Mouse (Mus musculus) megakaryocyte progenitor cell, adult 5-6 weeks (primary cell): Measurements from ENCODE around the gene Slc29a3. TPM values are rescaled to one million over a fixed set of nuclear protein-coding genes. Genes with fewer than 3 reads are reported as not detected.
A peak's percentile ranks its signal among the peaks of the same experiment; 100 is the strongest.
"Not testable (repeated sequence)": the region's sequence is repeated elsewhere in the genome, so short reads cannot be mapped to it uniquely, and the experiment has no call there.

Experiments used
- ATAC-seq: replicated peaks from 2 replicates; pipeline ENCODE4 v1.8.0; 2016; ENCODE audit warnings: mild to moderate bottlenecking, moderate TSS enrichment, inconsistent platforms; ENCODE audit not compliant: poor library complexity
- total RNA-seq, 2 experiments: library from RNA; stranded (forward) in 1 of 2; stranded (reverse) in 1 of 2; fragments of 157-497, 149-512 nt in 1 of 2; fragments of 200-1000 nt in 1 of 2; gene quantifications; 2 replicates each; pipeline versions ENCODE4 v1.2.3 to v1.2.4; 2015 to 2017

The Slc29a3 gene
- total RNA-seq, 2 experiments from 2014 or later: 12.2 to 34.4 TPM

GRCm38 (mm10) chr10:60768614-60769013 lies 16.0 kb upstream of the Slc29a3 start:
- no peak for ATAC-seq

GRCm38 (mm10) chr10:60767400-60767799 lies 14.8 kb upstream of the Slc29a3 start:
- ATAC-seq: no peak

GRCm38 (mm10) chr10:60762126-60762525 lies 9.5 kb upstream of the Slc29a3 start:
- ATAC-seq: no peak

GRCm38 (mm10) chr10:60760377-60760776 lies 7.8 kb upstream of the Slc29a3 start:
- peak; percentile 99 for ATAC-seq

GRCm38 (mm10) chr10:60756992-60757391 lies 4.4 kb upstream of the Slc29a3 start:
- peak; percentile 36 for ATAC-seq

- no peak for ATAC-seq
These were observed 3.6 kb upstream of the Slc29a3 start for GRCm38 (mm10) chr10:60756146-60756545.

GRCm38 (mm10) chr10:60753941-60754340 lies 1.3 kb upstream of the Slc29a3 start:
- no peak for ATAC-seq

GRCm38 (mm10) chr10:60753261-60753660 lies 667 bp upstream of the Slc29a3 start:
- no peak for ATAC-seq

GRCm38 (mm10) chr10:60747667-60748212 lies 4.9 kb downstream of the Slc29a3 start:
- ATAC-seq: no peak

GRCm38 (mm10) chr10:60746512-60746911 lies 6.1 kb downstream of the Slc29a3 start:
- no peak for ATAC-seq

- peak; percentile 68 for ATAC-seq
These were observed 7.9 kb downstream of the Slc29a3 start for GRCm38 (mm10) chr10:60744543-60745290.

GRCm38 (mm10) chr10:60743681-60744080 lies 8.9 kb downstream of the Slc29a3 start:
- ATAC-seq: no peak

- ATAC-seq: no peak
These were observed 9.7 kb downstream of the Slc29a3 start for GRCm38 (mm10) chr10:60742942-60743341.

- not testable (repeated sequence) for ATAC-seq
These were observed 10.3 kb downstream of the Slc29a3 start for GRCm38 (mm10) chr10:60742296-60742695.

GRCm38 (mm10) chr10:60741435-60741834 lies 11.2 kb downstream of the Slc29a3 start:
- peak; percentile 20; the same call in 1 of the 2 replicates for ATAC-seq

- ATAC-seq: peak; percentile 69
These were observed 12.8 kb downstream of the Slc29a3 start for GRCm38 (mm10) chr10:60739619-60740363.

- peak; percentile 63 for ATAC-seq
These were observed 14.5 kb downstream of the Slc29a3 start for GRCm38 (mm10) chr10:60737886-60738640.

- no peak for ATAC-seq
These were observed 15.3 kb downstream of the Slc29a3 start for GRCm38 (mm10) chr10:60737169-60737728.

- ATAC-seq: no peak
These were observed 16.9 kb downstream of the Slc29a3 start for GRCm38 (mm10) chr10:60735737-60736136.

- no peak for ATAC-seq
These were observed 19.1 kb downstream of the Slc29a3 start for GRCm38 (mm10) chr10:60733471-60733870.

GRCm38 (mm10) chr10:60732397-60732861 lies 20.2 kb downstream of the Slc29a3 start:
- ATAC-seq: no peak
